Mouse (Mus musculus): ENCODE measurements around the gene Ksr2. TPM values are rescaled to one million over a fixed set of nuclear protein-coding genes. Genes with fewer than 3 reads are reported as not detected.

Ksr2 gene
- polyA plus RNA-seq, 1 experiment from 2014 or later = 0.09 TPM

DNA sequence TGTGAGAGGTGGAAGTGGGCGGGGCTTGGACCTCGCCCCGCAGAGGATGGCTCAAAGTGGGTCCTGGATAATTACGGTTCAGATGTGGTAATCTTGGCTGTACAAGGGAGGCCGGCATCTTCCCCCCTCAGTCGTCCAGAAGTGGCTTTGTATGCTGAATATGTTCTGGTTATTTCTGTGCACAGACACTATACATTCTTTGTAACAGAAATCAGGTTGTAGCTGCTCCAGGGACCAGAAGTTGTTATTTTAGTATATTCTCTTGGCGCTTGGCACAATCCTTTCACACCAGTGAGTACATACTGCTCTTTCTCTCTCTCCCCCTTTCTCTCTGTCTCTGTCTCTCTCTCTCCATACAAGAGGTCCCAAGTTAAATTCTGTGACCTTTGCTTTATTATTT is 92.0 kb downstream of the Ksr2 start:
- Histone ChIP-seq H3K4me3 (ENCODE audit: low read length) (no peak overlapping the region), H3K9me3 (ENCODE audit: control insufficient read depth, low read length) (no peaks in the 10 kb centered on the region), H3K27me3 (ENCODE audit: control insufficient read depth, insufficient read depth, low read depth, low read length) (no peaks in the 10 kb centered on the region; the same call in 1 of the 2 replicates), H3K4me1 (replicated peaks; ENCODE audit: control insufficient read depth, insufficient read depth, low read length) (no peaks in the 10 kb centered on the region), H3K27ac (ENCODE audit: low read length) (no peak overlapping the region), H3K36me3 (ENCODE audit: control insufficient read depth, insufficient read depth, low read length) (no peaks in the 10 kb centered on the region), H3K9ac (ENCODE audit: low read length) (no peak overlapping the region), H3K4me2 (ENCODE audit: low read depth, low read length) (no peak overlapping the region)
- 68% methylated on average over 7 of the region's 7 CpGs for WGBS
- no peak; the same call in 1 of the 2 replicates for ATAC-seq (ENCODE audit: low read depth)

DNA sequence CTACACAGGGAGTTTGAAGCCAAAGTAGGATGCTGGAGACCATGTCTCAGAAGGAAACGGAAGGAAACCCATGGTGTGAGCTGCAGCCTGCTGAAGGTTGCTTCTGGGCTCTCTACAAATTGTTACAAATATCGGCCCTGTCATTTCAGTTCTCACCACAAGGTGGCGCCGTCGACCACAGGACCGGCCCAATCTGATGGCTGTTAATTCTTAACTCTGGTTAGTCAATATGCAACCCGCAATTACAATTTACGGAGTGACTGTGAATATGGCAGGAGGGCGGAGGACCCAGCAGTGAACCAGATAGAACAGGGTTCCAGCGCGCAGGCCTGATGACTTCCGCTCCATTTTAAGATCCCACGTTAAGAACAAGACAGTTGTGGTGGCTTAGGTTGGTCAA is 92.6 kb downstream of the Ksr2 start:
- no peak overlapping the region for H3K4me2 ChIP-seq (ENCODE audit: low read depth, low read length)
- no peaks in the 10 kb centered on the region for H3K4me1 ChIP-seq (replicated peaks; ENCODE audit: control insufficient read depth, insufficient read depth, low read length)
- no peaks in the 10 kb centered on the region for H3K36me3 ChIP-seq (ENCODE audit: control insufficient read depth, insufficient read depth, low read length)
- H3K27ac ChIP-seq (ENCODE audit: low read length) = no peak overlapping the region
- no peaks in the 10 kb centered on the region; the same call in 1 of the 2 replicates for H3K27me3 ChIP-seq (ENCODE audit: control insufficient read depth, insufficient read depth, low read depth, low read length)
- WGBS = 29% methylated on average over 13 of the region's 13 CpGs
- H3K4me3 ChIP-seq (ENCODE audit: low read length) = no peak overlapping the region
- H3K9me3 ChIP-seq (ENCODE audit: control insufficient read depth, low read length) = no peaks in the 10 kb centered on the region
- H3K9ac ChIP-seq (ENCODE audit: low read length) = no peak overlapping the region
- no peak for ATAC-seq (ENCODE audit: low read depth)

DNA sequence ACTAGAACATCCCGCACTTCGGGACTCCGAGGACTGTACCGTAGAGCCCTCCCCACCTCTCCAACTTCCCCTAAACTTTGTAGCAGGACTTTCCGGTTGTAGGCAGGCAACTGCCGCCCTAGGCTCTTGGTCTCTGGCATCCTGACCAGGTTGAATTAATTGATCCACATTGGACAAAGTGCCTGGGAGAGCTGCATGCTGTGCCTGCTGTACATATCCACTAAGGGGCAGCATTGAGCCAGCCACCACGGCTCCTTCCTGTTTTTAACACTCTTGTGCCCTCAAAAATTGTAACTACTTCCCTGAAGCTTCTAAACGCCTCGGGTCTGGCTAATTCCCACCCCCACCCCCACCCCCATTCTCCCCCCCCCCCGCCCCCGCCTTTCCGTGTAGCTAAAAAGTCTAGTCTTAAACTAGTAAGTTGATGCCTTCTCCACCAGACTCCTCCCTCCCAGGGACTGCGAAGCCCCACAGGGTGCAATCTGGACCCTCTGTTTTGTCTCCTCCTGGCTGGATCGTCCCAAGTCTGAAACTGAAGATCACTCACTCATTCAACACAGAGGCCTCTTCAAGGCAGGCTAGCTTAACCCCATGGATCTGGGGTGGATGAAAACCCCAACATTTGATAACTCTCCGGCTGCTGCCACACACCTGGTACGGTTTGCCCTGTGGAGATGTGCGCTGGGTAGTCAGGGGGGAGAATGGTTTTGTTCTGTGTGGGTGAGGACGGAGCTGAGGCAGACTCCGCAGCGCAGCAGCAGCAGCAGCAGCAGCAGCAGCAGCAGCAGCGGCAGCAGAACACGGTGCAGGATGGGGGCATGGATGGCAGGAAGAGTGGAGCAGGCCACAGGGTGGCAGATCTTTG is 95.9 kb downstream of the Ksr2 start:
- no peak overlapping the region for H3K27ac ChIP-seq (ENCODE audit: low read length)
- no peaks in the 10 kb centered on the region; the same call in 1 of the 2 replicates for H3K27me3 ChIP-seq (ENCODE audit: control insufficient read depth, insufficient read depth, low read depth, low read length)
- ATAC-seq (ENCODE audit: low read depth) = peak; percentile 18; the same call in 1 of the 2 replicates
- 38% methylated on average over 21 of the region's 22 CpGs for WGBS
- 0 out of 2 replicates have a peak overlapping the region, but pooled peaks have one; percentile 29 for H3K4me2 ChIP-seq (ENCODE audit: low read depth, low read length)
- no peaks in the 10 kb centered on the region for H3K36me3 ChIP-seq (ENCODE audit: control insufficient read depth, insufficient read depth, low read length)
- H3K4me1 ChIP-seq (replicated peaks; ENCODE audit: control insufficient read depth, insufficient read depth, low read length) = no peaks in the 10 kb centered on the region
- no peaks in the 10 kb centered on the region for H3K9me3 ChIP-seq (ENCODE audit: control insufficient read depth, low read length)
- H3K9ac ChIP-seq (ENCODE audit: low read length) = no peak overlapping the region
- no peak overlapping the region for H3K4me3 ChIP-seq (ENCODE audit: low read length)

- no peaks in the 10 kb centered on the region for H3K9me3 ChIP-seq (ENCODE audit: control insufficient read depth, low read length)
- no peaks in the 10 kb centered on the region for H3K4me1 ChIP-seq (replicated peaks; ENCODE audit: control insufficient read depth, insufficient read depth, low read length)
- H3K4me2 ChIP-seq (ENCODE audit: low read depth, low read length) = no peak overlapping the region
- ATAC-seq (ENCODE audit: low read depth) = no peak
- 62% methylated on average over 10 of the region's 10 CpGs for WGBS
- no peaks in the 10 kb centered on the region; the same call in 1 of the 2 replicates for H3K27me3 ChIP-seq (ENCODE audit: control insufficient read depth, insufficient read depth, low read depth, low read length)
- H3K9ac ChIP-seq (ENCODE audit: low read length) = no peak overlapping the region
- H3K27ac ChIP-seq (ENCODE audit: low read length) = no peak overlapping the region
- H3K36me3 ChIP-seq (ENCODE audit: control insufficient read depth, insufficient read depth, low read length) = no peaks in the 10 kb centered on the region
- no peak overlapping the region for H3K4me3 ChIP-seq (ENCODE audit: low read length)
Measured at GRCm38 (mm10) chr5:117510864-117511263, 97.1 kb downstream of the Ksr2 start.

- Histone ChIP-seq H3K4me3 (ENCODE audit: low read length) (no peak overlapping the region), H3K9ac (ENCODE audit: low read length) (no peak overlapping the region), H3K27ac (ENCODE audit: low read length) (no peak overlapping the region), H3K4me1 (replicated peaks; ENCODE audit: control insufficient read depth, insufficient read depth, low read length) (0 out of 2 replicates have a peak, but pooled peaks cover 2% of the 10 kb centered on the region), H3K9me3 (ENCODE audit: control insufficient read depth, low read length) (no peaks in the 10 kb centered on the region), H3K27me3 (ENCODE audit: control insufficient read depth, insufficient read depth, low read depth, low read length) (no peaks in the 10 kb centered on the region), H3K36me3 (ENCODE audit: control insufficient read depth, insufficient read depth, low read length) (no peaks in the 10 kb centered on the region), H3K4me2 (ENCODE audit: low read depth, low read length) (no peak overlapping the region)
- no peak for ATAC-seq (ENCODE audit: low read depth)
- WGBS = 74% methylated on average over 12 of the region's 12 CpGs
Measured at GRCm38 (mm10) chr5:117515396-117515795, 101.6 kb downstream of the Ksr2 start.

DNA sequence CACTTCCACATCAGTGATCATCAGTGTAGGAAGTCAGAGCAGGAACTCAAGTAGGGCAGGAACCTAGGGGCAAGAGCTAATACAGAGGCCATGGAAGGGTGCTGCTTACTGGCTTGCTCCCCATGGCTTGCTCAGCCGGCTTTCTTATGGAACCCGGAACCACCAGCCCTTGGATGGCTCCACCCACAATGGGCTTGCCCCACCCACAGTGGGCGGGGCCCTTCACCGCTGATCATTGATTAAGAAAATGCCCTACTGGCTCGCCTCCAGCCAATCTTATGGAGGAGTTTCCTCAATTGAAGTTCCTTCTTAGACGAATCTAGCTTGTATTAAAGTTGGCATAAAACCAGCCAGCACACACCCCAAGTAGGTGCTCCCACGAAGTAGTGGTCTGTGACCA is 102.1 kb downstream of the Ksr2 start:
- Histone ChIP-seq H3K27me3 (ENCODE audit: control insufficient read depth, insufficient read depth, low read depth, low read length) (no peaks in the 10 kb centered on the region), H3K27ac (ENCODE audit: low read length) (no peak overlapping the region), H3K4me1 (replicated peaks; ENCODE audit: control insufficient read depth, insufficient read depth, low read length) (0 out of 2 replicates have a peak, but pooled peaks cover 2% of the 10 kb centered on the region), H3K9ac (ENCODE audit: low read length) (no peak overlapping the region), H3K9me3 (ENCODE audit: control insufficient read depth, low read length) (no peaks in the 10 kb centered on the region), H3K4me2 (ENCODE audit: low read depth, low read length) (no peak overlapping the region), H3K4me3 (ENCODE audit: low read length) (no peak overlapping the region), H3K36me3 (ENCODE audit: control insufficient read depth, insufficient read depth, low read length) (no peaks in the 10 kb centered on the region)
- no peak for ATAC-seq (ENCODE audit: low read depth)
- WGBS = 64% methylated on average over 7 of the region's 7 CpGs

DNA sequence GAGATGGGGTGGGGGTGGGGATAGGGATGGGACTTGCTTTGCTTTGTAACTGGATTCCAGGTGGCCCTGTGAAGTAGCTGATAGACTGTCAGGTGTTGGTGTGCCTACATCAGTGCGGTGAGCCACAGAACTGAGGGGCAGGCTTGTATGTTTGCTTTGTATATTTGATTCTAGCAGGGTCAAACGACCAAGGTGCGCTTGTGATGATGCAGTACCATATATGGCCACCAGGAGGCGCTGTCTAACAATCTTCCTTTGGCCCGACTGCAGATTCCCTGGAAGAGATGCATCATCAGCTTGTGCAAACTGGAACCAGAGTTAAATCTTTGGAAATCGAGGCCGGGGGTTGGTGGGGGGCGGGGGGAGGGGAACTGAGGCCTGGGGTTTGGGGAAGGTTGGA is 102.8 kb downstream of the Ksr2 start:
- H3K9me3 ChIP-seq (ENCODE audit: control insufficient read depth, low read length) = no peaks in the 10 kb centered on the region
- 4% methylated on average over 8 of the region's 8 CpGs for WGBS
- no peak overlapping the region for H3K4me3 ChIP-seq (ENCODE audit: low read length)
- H3K27ac ChIP-seq (ENCODE audit: low read length) = no peak overlapping the region
- H3K4me1 ChIP-seq (replicated peaks; ENCODE audit: control insufficient read depth, insufficient read depth, low read length) = 0 out of 2 replicates have a peak, but pooled peaks cover 2% of the 10 kb centered on the region
- no peaks in the 10 kb centered on the region for H3K36me3 ChIP-seq (ENCODE audit: control insufficient read depth, insufficient read depth, low read length)
- H3K9ac ChIP-seq (ENCODE audit: low read length) = no peak overlapping the region
- no peak overlapping the region for H3K4me2 ChIP-seq (ENCODE audit: low read depth, low read length)
- H3K27me3 ChIP-seq (ENCODE audit: control insufficient read depth, insufficient read depth, low read depth, low read length) = no peaks in the 10 kb centered on the region
- ATAC-seq (ENCODE audit: low read depth) = peak; percentile 26; the same call in 1 of the 2 replicates

DNA sequence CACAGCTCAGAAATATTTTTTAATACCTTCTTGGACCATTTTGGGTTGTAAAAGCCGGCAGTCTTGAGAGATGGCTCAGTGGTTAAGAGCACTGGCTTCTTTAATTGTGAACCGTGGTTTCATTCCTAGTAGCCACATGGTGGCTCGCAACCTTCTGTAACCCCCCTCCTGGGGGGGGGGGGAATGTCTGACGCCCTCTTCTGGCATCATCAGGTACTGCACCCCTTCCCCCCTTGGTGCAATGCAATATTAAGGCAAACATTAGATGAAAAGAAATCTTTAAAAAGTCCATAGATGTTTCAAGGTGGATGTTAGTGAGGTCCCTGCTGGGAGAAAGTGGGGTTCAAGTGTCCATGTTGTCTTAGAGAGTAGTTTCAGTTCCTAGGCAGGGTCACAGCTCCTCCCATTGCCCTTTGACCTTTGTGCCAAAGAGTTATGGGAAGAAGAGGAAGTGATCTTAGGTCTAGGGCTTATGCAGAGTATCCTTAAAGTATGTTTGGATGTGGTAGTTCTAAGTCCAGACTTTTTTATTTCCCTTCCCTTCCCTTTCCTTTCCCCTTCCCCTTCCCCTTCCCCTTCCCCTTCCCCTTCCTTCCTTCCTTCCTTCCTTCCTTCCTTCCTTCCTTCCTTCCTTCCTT is 106.2 kb downstream of the Ksr2 start:
- Histone ChIP-seq H3K36me3 (ENCODE audit: control insufficient read depth, insufficient read depth, low read length) (no peaks in the 10 kb centered on the region), H3K4me2 (ENCODE audit: low read depth, low read length) (no peak overlapping the region), H3K9ac (ENCODE audit: low read length) (no peak overlapping the region), H3K4me3 (ENCODE audit: low read length) (no peak overlapping the region), H3K27ac (ENCODE audit: low read length) (no peak overlapping the region), H3K4me1 (replicated peaks; ENCODE audit: control insufficient read depth, insufficient read depth, low read length) (0 out of 2 replicates have a peak, but pooled peaks cover 2% of the 10 kb centered on the region), H3K27me3 (ENCODE audit: control insufficient read depth, insufficient read depth, low read depth, low read length) (no peaks in the 10 kb centered on the region), H3K9me3 (ENCODE audit: control insufficient read depth, low read length) (no peaks in the 10 kb centered on the region)
- no peak for ATAC-seq (ENCODE audit: low read depth)
- WGBS = 33% methylated on average over 4 of the region's 4 CpGs

GRCm38 (mm10) chr5:117521156-117521555 is 107.4 kb downstream of the Ksr2 start:
- H3K9me3 ChIP-seq (ENCODE audit: control insufficient read depth, low read length) = no peaks in the 10 kb centered on the region
- no peak for ATAC-seq (ENCODE audit: low read depth)
- H3K4me1 ChIP-seq (replicated peaks; ENCODE audit: control insufficient read depth, insufficient read depth, low read length) = 0 out of 2 replicates have a peak, but pooled peaks cover 2% of the 10 kb centered on the region
- no peak overlapping the region for H3K9ac ChIP-seq (ENCODE audit: low read length)
- no peaks in the 10 kb centered on the region for H3K36me3 ChIP-seq (ENCODE audit: control insufficient read depth, insufficient read depth, low read length)
- no peaks in the 10 kb centered on the region for H3K27me3 ChIP-seq (ENCODE audit: control insufficient read depth, insufficient read depth, low read depth, low read length)
- no peak overlapping the region for H3K4me3 ChIP-seq (ENCODE audit: low read length)
- no peak overlapping the region for H3K27ac ChIP-seq (ENCODE audit: low read length)
- no peak overlapping the region for H3K4me2 ChIP-seq (ENCODE audit: low read depth, low read length)
- 64% methylated on average over 4 of the region's 4 CpGs for WGBS

Measured in lung, embryonic 16.5 days (tissue).